Mouse (Mus musculus) midbrain, postnatal 0 days (tissue): Measurements from ENCODE around the gene Gpr34. TPM values are rescaled to one million over a fixed set of nuclear protein-coding genes. Genes with fewer than 3 reads are reported as not detected.

Source experiments
- ATAC-seq: fragments of 200-750 bp; cut with Nextera tagmentation; 2 replicates; pipeline ENCODE4 v1.8.0; 2017; ENCODE audit warnings: moderate number of reproducible peaks, mild to moderate bottlenecking, moderate TSS enrichment, moderate library complexity; ENCODE audit not compliant: low FRiP score
- DNase-seq: peaks from one replicate; pipeline ENCODE4 v3.0.0-alpha.2; 2015; ENCODE audit warnings: low spot score
- H3K27ac ChIP-seq: fragments of 300-500 bp; sonication (generic); 2 replicates; pipeline ENCODE4 v1.5.1; 2014; ENCODE audit warnings: low read depth, mild to moderate bottlenecking, low read length, mixed read lengths
- H3K27me3 ChIP-seq: fragments of 300-500 bp; sonication (generic); 2 replicates; pipeline ENCODE4 v1.6.1; 2014; ENCODE audit warnings: low read length, control low read depth, mixed read lengths; ENCODE audit not compliant: insufficient read depth
- H3K36me3 ChIP-seq: fragments of 300-500 bp; sonication (generic); 2 replicates; pipeline ENCODE4 v1.6.1; 2014; ENCODE audit warnings: low read length, control low read depth, mixed read lengths; ENCODE audit not compliant: insufficient read depth
- H3K4me1 ChIP-seq: fragments of 300-500 bp; sonication (generic); 2 replicates; pipeline ENCODE4 v1.6.1; 2014; ENCODE audit warnings: mild to moderate bottlenecking, control low read depth, antibody characterized with exemption, low read length, mixed read lengths; ENCODE audit not compliant: insufficient read depth
- H3K4me2 ChIP-seq: fragments of 300-500 bp; sonication (generic); 2 replicates; pipeline ENCODE4 v1.6.1; 2014; ENCODE audit warnings: low read depth, mild to moderate bottlenecking, low read length, mixed read lengths; ENCODE audit not compliant: poor library complexity, severe bottlenecking
- H3K4me3 ChIP-seq: fragments of 300-500 bp; sonication (generic); 2 replicates; pipeline ENCODE4 v1.5.1; 2014; ENCODE audit warnings: low read depth, mild to moderate bottlenecking, low read length, moderate library complexity
- H3K9ac ChIP-seq: fragments of 300-500 bp; sonication (generic); replicated peaks from 2 replicates; pipeline ENCODE4 v1.6.1; 2014; ENCODE audit warnings: mild to moderate bottlenecking, low read length, moderate library complexity, mixed read lengths; ENCODE audit not compliant: poor library complexity, severe bottlenecking
- H3K9me3 ChIP-seq: fragments of 300-500 bp; sonication (generic); 2 replicates; pipeline ENCODE4 v1.6.1; 2016; ENCODE audit warnings: low read length, control low read depth
- CTCF ChIP-seq: IDR thresholded peaks from 2 replicates; pipeline ENCODE4 v1.5.1; 2016; ENCODE audit warnings: antibody characterized with exemption, mild to moderate bottlenecking
- WGBS: fragments of 180-500 bp; shearing (Covaris S2); extraction: QIAGEN DNeasy Blood & Tissue Kit; methylation state at CpG from one replicate; pipeline ENCODE4 v1.1.7; 2014; 5-methylcytosine and 5-hydroxymethylcytosine counted together
- polyA plus RNA-seq: library from polyadenylated mRNA; unstranded; fragments of >200 nt; fragmentation: Nextera tagmentation; extraction: Ambion mirVana; gene quantifications from 2 replicates; pipeline ENCODE4 v1.2.1, GENCODE M21; 2015
- total RNA-seq: library from RNA; depleted of rRNA; stranded (reverse); fragments of >200 nt; gene quantifications from 2 replicates; pipeline ENCODE4 v1.2.3, GENCODE M21; 2014; rRNA removed

The Gpr34 gene
- total RNA-seq (1.8 and 3.1 TPM in 2 replicates), polyA plus RNA-seq (4.6 and 4.8 TPM in 2 replicates)

DNA sequence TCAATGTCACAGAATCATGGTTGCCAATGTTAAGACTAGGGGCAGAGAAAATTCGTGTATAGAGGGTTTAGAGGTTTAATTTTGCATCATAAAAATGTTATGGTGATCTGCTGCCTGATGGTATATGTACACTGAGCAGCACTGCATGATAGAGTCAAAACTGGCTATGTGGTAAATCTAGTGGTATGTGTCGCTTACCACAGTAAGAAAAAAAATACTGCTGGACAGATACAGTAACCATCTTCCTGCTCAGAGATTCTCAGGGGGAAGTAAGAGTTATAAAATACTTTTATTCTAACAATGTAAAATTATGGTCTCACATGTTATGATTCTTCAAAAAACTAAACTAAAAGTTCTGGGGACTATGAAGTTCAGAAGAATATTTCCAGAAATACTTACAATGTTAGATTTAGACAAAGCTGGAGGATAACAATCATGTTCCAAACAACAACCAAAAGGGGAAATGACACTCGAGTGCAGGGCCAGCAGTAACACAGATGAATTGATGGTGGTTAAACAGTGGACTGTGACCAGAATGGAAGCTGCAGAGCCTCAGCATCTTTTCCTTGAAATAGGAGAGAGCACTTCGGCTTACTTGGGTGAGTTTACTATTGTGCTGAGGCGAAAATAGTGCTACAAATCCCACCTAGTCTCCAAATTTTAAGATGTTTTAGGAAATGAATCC lies at the start of gene Gpr34:
TSS of gene Gpr34 (plus strand) at position 491 of the 685 bp plus-strand sequence.
- no peaks in the 10 kb centered on the region for H3K36me3 ChIP-seq
- H3K9me3 ChIP-seq: no peaks in the 10 kb centered on the region
- no peak within 1 kb of the TSS for H3K4me2 ChIP-seq
- no peaks in the 10 kb centered on the region for H3K4me1 ChIP-seq
- no peak for TF ChIP-seq CTCF
- H3K4me3 ChIP-seq: no peak within 1 kb of the TSS
- 76% methylated on average over 5 of the region's 5 CpGs for WGBS
- no peak for ATAC-seq
- H3K27me3 ChIP-seq: no peaks in the 10 kb centered on the region
- H3K27ac ChIP-seq: no peak within 1 kb of the TSS
- no peak for DNase-seq
- no peak within 1 kb of the TSS for H3K9ac ChIP-seq

DNA sequence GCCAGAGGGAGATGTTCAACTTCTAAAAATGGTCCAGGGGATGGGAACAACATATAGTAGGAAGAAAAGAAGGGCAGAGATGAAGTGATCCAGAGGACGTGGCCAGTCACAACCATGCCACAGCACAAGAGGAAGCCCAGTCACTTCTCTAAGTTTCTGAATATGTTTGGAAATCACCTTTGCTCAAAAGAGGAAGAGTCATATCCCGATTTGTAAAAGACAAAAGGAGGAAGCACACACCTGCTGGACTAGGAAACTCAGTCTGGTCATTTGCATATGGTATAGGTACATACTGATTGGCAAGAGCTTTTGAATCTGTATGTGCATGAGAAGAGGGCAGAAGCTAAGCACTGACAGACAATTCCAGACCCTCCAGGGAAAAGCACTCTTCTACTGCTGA lies 32.5 kb upstream of the Gpr34 start:
- Histone ChIP-seq H3K4me2 (no peak overlapping the region), H3K27ac (no peak overlapping the region), H3K27me3 (no peaks in the 10 kb centered on the region), H3K4me3 (no peak overlapping the region), H3K9me3 (no peaks in the 10 kb centered on the region), H3K36me3 (no peaks in the 10 kb centered on the region), H3K4me1 (no peaks in the 10 kb centered on the region), H3K9ac (no peak overlapping the region)
- ATAC-seq (no peak), DNase-seq (no peak)
- WGBS: 74% methylated on average over 2 of the region's 2 CpGs
- no peak for TF ChIP-seq CTCF

DNA sequence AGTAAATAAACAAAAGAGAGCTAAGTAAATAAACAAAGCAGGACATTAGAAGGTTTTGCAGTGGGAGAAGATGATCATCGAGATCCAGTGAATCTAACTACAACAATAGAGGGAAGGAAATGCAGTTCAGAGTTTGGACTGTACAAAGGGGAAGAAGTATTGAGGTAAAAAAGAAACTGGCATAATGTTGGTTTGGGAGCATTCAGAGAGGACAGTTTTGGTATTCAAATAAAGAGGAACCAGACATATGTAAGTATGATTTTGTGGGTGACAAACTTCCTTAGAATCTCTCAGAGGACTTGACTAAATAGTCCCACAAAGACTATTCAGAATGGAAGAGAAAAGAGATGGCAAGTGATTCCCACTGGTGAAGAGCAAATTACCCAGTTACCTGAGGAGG lies 31.9 kb upstream of the Gpr34 start:
- DNase-seq (no peak), ATAC-seq (no peak)
- H3K4me1 ChIP-seq: no peaks in the 10 kb centered on the region
- no peaks in the 10 kb centered on the region for H3K27me3 ChIP-seq
- no peak overlapping the region for H3K27ac ChIP-seq
- H3K36me3 ChIP-seq: no peaks in the 10 kb centered on the region
- H3K4me3 ChIP-seq: no peak overlapping the region
- H3K9ac ChIP-seq: no peak overlapping the region
- no peak for TF ChIP-seq CTCF
- no peak overlapping the region for H3K4me2 ChIP-seq
- no peaks in the 10 kb centered on the region for H3K9me3 ChIP-seq
- 76% methylated on average over 1 of the region's 1 CpGs for WGBS

DNA sequence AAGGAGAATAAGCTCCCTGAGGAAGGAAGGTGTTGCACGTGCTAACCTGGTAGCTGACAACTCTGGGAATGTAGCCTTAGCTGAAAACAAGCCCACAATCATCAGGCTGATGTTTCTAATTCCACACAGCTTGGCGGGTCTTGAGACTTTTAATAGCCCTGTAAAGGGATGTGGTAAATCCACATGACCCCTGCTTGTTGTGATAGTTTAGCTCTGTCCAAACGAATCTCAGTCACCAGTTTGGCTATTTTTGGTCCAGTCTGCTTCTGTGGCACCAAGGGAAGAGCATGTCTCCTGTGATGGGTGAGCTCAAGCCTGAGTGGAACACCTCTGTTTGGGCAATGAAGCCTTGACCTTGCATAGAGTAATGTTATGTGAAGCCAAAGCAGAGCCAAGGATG lies 25.1 kb upstream of the Gpr34 start:
- Histone ChIP-seq H3K27ac (no peak overlapping the region), H3K4me3 (no peak overlapping the region), H3K4me2 (no peak overlapping the region), H3K4me1 (no peaks in the 10 kb centered on the region), H3K36me3 (no peaks in the 10 kb centered on the region), H3K27me3 (no peaks in the 10 kb centered on the region), H3K9ac (no peak overlapping the region), H3K9me3 (no peaks in the 10 kb centered on the region)
- no peak for DNase-seq
- 71% methylated on average over 3 of the region's 3 CpGs for WGBS
- TF ChIP-seq CTCF: no peak
- no peak for ATAC-seq

DNA sequence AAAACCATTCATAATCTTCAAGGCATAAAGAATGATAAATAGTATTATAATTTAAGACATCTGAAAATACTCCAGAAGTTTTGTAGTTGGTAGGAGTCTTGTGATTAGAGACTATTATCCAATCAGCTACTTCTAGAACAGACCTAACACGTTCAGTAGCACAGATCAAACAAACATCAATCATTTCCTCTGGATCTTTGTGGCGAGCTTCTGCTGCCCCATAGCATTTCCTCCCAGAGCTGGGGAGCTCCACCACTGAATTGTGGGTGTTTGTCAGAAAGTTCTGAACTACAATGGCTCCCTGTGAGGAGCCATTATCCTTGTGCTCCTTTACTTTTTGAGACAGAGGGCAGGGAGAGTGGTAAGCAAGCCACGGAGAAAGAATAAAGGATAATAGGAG lies 24.1 kb upstream of the Gpr34 start:
- WGBS: 58% methylated on average over 3 of the region's 3 CpGs
- Histone ChIP-seq H3K9ac (no peak overlapping the region), H3K36me3 (no peaks in the 10 kb centered on the region), H3K9me3 (no peaks in the 10 kb centered on the region), H3K4me1 (no peaks in the 10 kb centered on the region), H3K4me2 (no peak overlapping the region), H3K27ac (no peak overlapping the region), H3K27me3 (no peaks in the 10 kb centered on the region), H3K4me3 (no peak overlapping the region)
- ATAC-seq: no peak
- no peak for TF ChIP-seq CTCF
- no peak for DNase-seq

DNA sequence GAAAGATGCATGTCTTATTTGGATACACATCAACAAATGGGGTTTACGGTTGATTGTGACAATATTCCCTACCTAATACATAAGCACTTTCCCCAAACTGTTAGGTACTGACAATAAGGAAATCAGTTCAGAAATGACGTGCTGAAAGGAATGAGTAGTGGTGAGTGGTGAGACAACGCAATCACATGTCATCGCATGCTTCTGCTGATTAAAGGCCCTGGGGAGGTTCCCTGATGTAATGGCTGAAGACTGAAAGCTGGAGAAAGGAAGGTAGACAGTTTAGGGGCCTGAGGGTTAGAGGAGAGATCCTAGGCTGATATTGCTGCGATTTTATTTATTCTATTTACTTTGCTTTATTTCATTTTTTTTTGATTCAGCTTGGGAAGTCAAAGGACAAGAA lies 20.8 kb upstream of the Gpr34 start:
- H3K36me3 ChIP-seq: no peaks in the 10 kb centered on the region

More for the DNA sequence above, 20.8 kb upstream of the Gpr34 start:
- no peak overlapping the region for H3K27ac ChIP-seq
- ATAC-seq (no peak), DNase-seq (no peak)
- H3K27me3 ChIP-seq: no peaks in the 10 kb centered on the region
- H3K4me2 ChIP-seq: no peak overlapping the region
- no peaks in the 10 kb centered on the region for H3K9me3 ChIP-seq
- no peak overlapping the region for H3K9ac ChIP-seq
- WGBS: 88% methylated on average over 5 of the region's 5 CpGs
- H3K4me1 ChIP-seq: no peaks in the 10 kb centered on the region
- H3K4me3 ChIP-seq: no peak overlapping the region
- no peak for TF ChIP-seq CTCF
